Mouse (Mus musculus) urinary bladder, adult 2 months (tissue): Measurements from ENCODE around the gene Cdc42ep2. TPM values are rescaled to one million over a fixed set of nuclear protein-coding genes. Genes with fewer than 3 reads are reported as not detected.
"Not testable (repeated sequence)": the region's sequence is repeated elsewhere in the genome, so short reads cannot be mapped to it uniquely, and the experiment has no call there.

Experiments
- DNase-seq: peaks from one replicate; pipeline ENCODE4 v3.0.0; 2022; ENCODE audit warnings: low spot score
- polyA plus RNA-seq: library from polyadenylated mRNA; depleted of rRNA; stranded (reverse); fragments of >200 nt; gene quantifications from 2 replicates; pipeline ENCODE4 v1.2.3, GENCODE M21; 2012

Gene Cdc42ep2
- polyA plus RNA-seq, 1 experiment, result 26.2 TPM

GRCm38 (mm10) chr19:5912103-5913006 is 12.3 kb downstream of the Cdc42ep2 start:
- peak; percentile 95 for DNase-seq

GRCm38 (mm10) chr19:5911430-5912102 is 13.1 kb downstream of the Cdc42ep2 start:
- no peak for DNase-seq

GRCm38 (mm10) chr19:5910221-5910620 is 14.4 kb downstream of the Cdc42ep2 start:
- no peak for DNase-seq

GRCm38 (mm10) chr19:5907275-5907674 is 17.3 kb downstream of the Cdc42ep2 start:
- DNase-seq, result no peak

- DNase-seq, result peak; percentile 67
These were observed 30.5 kb downstream of the Cdc42ep2 start, which contains the start of gene Tigd3 for GRCm38 (mm10) chr19:5894002-5894678. Gene Tigd3 (minus strand): TSS chr19:5894149.

- DNase-seq, result no peak
These were observed 31.2 kb downstream of the Cdc42ep2 start for GRCm38 (mm10) chr19:5893282-5894001.

- no peak for DNase-seq
These were observed 31.9 kb downstream of the Cdc42ep2 start for GRCm38 (mm10) chr19:5892735-5893134.

GRCm38 (mm10) chr19:5892262-5892661 is 32.4 kb downstream of the Cdc42ep2 start:
- DNase-seq, result no peak

GRCm38 (mm10) chr19:5891521-5892258 is 32.9 kb downstream of the Cdc42ep2 start:
- no peak for DNase-seq

- no peak for DNase-seq
These were observed 35.4 kb downstream of the Cdc42ep2 start for GRCm38 (mm10) chr19:5889211-5889610.

GRCm38 (mm10) chr19:5887234-5887815 is 37.3 kb downstream of the Cdc42ep2 start:
- DNase-seq, result no peak

- DNase-seq, result no peak
These were observed 38.8 kb downstream of the Cdc42ep2 start for GRCm38 (mm10) chr19:5885838-5886237.

- no peak for DNase-seq
These were observed 40.7 kb downstream of the Cdc42ep2 start for GRCm38 (mm10) chr19:5883935-5884334.

- not testable (repeated sequence) for DNase-seq
These were observed 42.5 kb downstream of the Cdc42ep2 start for GRCm38 (mm10) chr19:5882079-5882478.

- DNase-seq, result no peak
These were observed 43.5 kb downstream of the Cdc42ep2 start for GRCm38 (mm10) chr19:5881155-5881554.

GRCm38 (mm10) chr19:5879735-5880134 is 44.9 kb downstream of the Cdc42ep2 start:
- no peak for DNase-seq

GRCm38 (mm10) chr19:5878916-5879315 is 45.7 kb downstream of the Cdc42ep2 start:
- no peak for DNase-seq

GRCm38 (mm10) chr19:5878362-5878722 is 46.3 kb downstream of the Cdc42ep2 start:
- no peak for DNase-seq

- peak; percentile 61 for DNase-seq
These were observed 46.8 kb downstream of the Cdc42ep2 start, which contains the start of gene Slc25a45 for GRCm38 (mm10) chr19:5877618-5878361. Gene Slc25a45 (plus strand): TSS chr19:5877808.
